Mouse (Mus musculus) kidney, adult 2 months (tissue): ENCODE results near the gene 1810055G02Rik. TPM values are rescaled to one million over a fixed set of nuclear protein-coding genes. Genes with fewer than 3 reads are reported as not detected.
A peak's percentile ranks its signal among the peaks of the same experiment; 100 is the strongest.

Experiments used
- DNase-seq: peaks from one replicate; pipeline ENCODE4 v3.0.0; 2021
- H3K27ac ChIP-seq: fragments of 200-500 bp; 2 replicates; pipeline ENCODE4 v1.5.1; 2012; ENCODE audit warnings: low read depth, low read length, control low read depth, inconsistent platforms; ENCODE audit not compliant: insufficient read depth
- H3K27me3 ChIP-seq: fragments of 200-500 bp; replicated peaks from 2 replicates; pipeline ENCODE4 v1.6.1; 2012; ENCODE audit warnings: mild to moderate bottlenecking, moderate library complexity, low read length, inconsistent platforms; ENCODE audit not compliant: control insufficient read depth, insufficient read depth
- H3K36me3 ChIP-seq: fragments of 200-500 bp; 2 replicates; pipeline ENCODE4 v1.6.1; 2012; ENCODE audit warnings: mild to moderate bottlenecking, moderate library complexity, low read length, inconsistent platforms; ENCODE audit not compliant: control insufficient read depth, insufficient read depth
- H3K4me1 ChIP-seq: fragments of 200-500 bp; 2 replicates; pipeline ENCODE4 v1.6.1; 2011; ENCODE audit warnings: low read length; ENCODE audit not compliant: control insufficient read depth, insufficient read depth
- H3K4me3 ChIP-seq: fragments of 200-500 bp; 2 replicates; pipeline ENCODE4 v1.5.1; 2011; ENCODE audit warnings: mild to moderate bottlenecking, low read depth, low read length, control low read depth; ENCODE audit not compliant: insufficient read depth
- CTCF ChIP-seq: fragments of 200-500 bp; conservative IDR thresholded peaks from 2 replicates; pipeline ENCODE4 v1.5.1; 2011; ENCODE audit warnings: low read depth, mild to moderate bottlenecking, control low read depth, low read length, moderate library complexity, mixed read lengths; ENCODE audit not compliant: insufficient read depth, insufficient read length
- POLR2A ChIP-seq: fragments of 200-500 bp; IDR thresholded peaks from one replicate; pipeline ENCODE4 v1.6.1; 2011; ENCODE audit warnings: low read depth, low read length, control low read depth
- WGBS: fragments of 180-500 bp; shearing (Covaris S2); methylation state at CpG from one replicate; pipeline ENCODE4 v1.1.7; 2018; 5-methylcytosine and 5-hydroxymethylcytosine counted together
- polyA plus RNA-seq: library from polyadenylated mRNA; depleted of rRNA; stranded (reverse); fragments of >200 nt; gene quantifications from 2 replicates; pipeline ENCODE4 v1.2.3, GENCODE M21; 2012

1810055G02Rik gene
- polyA plus RNA-seq, 1 experiment: 18.8 TPM

- no peaks in the 10 kb centered on the region for H3K36me3 ChIP-seq
- H3K4me1 ChIP-seq: peaks cover 10% of the 10 kb centered on the region
- no peak overlapping the region for H3K4me3 ChIP-seq
- no peaks in the 10 kb centered on the region for H3K27me3 ChIP-seq
- WGBS: 93% methylated on average over 9 of the region's 9 CpGs
- DNase-seq: no peak
- H3K27ac ChIP-seq: no peak overlapping the region
- TF ChIP-seq POLR2A: no peak
- TF ChIP-seq CTCF: no peak
These were observed 15.1 kb downstream of the 1810055G02Rik start for GRCm38 (mm10) chr19:3723170-3723569.

DNA sequence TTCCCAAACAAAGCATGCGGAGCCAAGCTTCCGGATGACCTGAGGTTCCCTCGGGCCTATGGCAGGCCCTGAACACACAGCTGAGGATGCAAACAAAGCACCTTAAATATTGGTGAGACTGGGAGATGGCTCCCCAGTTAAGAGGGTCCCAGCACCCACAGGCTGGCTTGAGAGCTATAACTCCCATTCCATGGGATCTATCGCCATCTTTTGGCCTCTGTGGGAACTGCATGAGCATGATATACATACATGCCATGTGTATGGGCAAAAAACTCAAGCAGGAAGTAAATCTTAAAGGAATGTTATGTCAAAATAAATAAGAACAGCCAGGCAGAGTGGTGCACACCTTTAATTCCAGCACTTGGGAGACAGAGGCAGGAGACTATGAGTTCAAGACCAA lies 15.8 kb downstream of the 1810055G02Rik start:
- Histone ChIP-seq H3K27ac (no peak overlapping the region), H3K4me3 (no peak overlapping the region), H3K36me3 (no peaks in the 10 kb centered on the region), H3K27me3 (no peaks in the 10 kb centered on the region), H3K4me1 (peaks cover 4% of the 10 kb centered on the region)
- TF ChIP-seq CTCF (peak; percentile 55), POLR2A (no peak)
- 81% methylated on average over 4 of the region's 4 CpGs for WGBS
- peak; percentile 25 for DNase-seq

- peak; percentile 82 for DNase-seq
- Histone ChIP-seq H3K27ac (no peak overlapping the region), H3K36me3 (no peaks in the 10 kb centered on the region), H3K27me3 (peaks cover 2% of the 10 kb centered on the region; the same call in 1 of the 2 replicates), H3K4me3 (no peak overlapping the region), H3K4me1 (no peaks in the 10 kb centered on the region)
- no peak for TF ChIP-seq POLR2A
- peak; percentile 65 for TF ChIP-seq CTCF
- 17% methylated on average over 1 of the region's 1 CpGs for WGBS
These were observed 16.7 kb downstream of the 1810055G02Rik start for GRCm38 (mm10) chr19:3724779-3725178.

GRCm38 (mm10) chr19:3728901-3729300 lies 20.8 kb downstream of the 1810055G02Rik start:
- Histone ChIP-seq H3K4me1 (no peaks in the 10 kb centered on the region), H3K27me3 (peaks cover 2% of the 10 kb centered on the region; the same call in 1 of the 2 replicates), H3K27ac (no peak overlapping the region), H3K36me3 (no peaks in the 10 kb centered on the region), H3K4me3 (no peak overlapping the region)
- TF ChIP-seq POLR2A: no peak
- TF ChIP-seq CTCF: no peak
- no peak for DNase-seq
- 78% methylated on average over 2 of the region's 2 CpGs for WGBS

- Histone ChIP-seq H3K36me3 (no peaks in the 10 kb centered on the region), H3K4me3 (no peak overlapping the region), H3K27ac (no peak overlapping the region), H3K27me3 (peaks cover 2% of the 10 kb centered on the region; the same call in 1 of the 2 replicates), H3K4me1 (no peaks in the 10 kb centered on the region)
- 80% methylated on average over 7 of the region's 7 CpGs for WGBS
- TF ChIP-seq POLR2A: no peak
- TF ChIP-seq CTCF: no peak
- DNase-seq: no peak
These were observed 22.9 kb downstream of the 1810055G02Rik start for GRCm38 (mm10) chr19:3730781-3731646.

DNA sequence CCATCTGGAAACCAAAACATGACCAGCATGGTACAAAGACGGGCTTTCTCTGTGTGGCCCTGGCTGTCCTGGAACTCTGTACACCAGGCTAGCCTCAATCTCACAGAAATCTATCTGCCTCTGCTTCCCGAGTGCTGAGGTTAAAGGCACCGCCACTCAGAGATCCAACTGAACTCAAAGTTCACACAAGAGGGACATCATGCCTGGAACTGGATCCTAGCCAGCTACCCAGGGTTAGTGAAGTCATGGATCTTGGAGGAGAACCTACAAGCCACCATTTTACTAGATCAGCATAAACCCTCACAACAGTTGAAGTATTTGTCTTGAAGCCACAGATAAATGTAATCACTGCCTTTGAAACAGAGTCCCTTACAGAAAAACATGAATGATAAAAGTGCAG lies 27.9 kb downstream of the 1810055G02Rik start:
- 68% methylated on average over 3 of the region's 3 CpGs for WGBS
- peak; percentile 55 for DNase-seq
- Histone ChIP-seq H3K4me1 (no peaks in the 10 kb centered on the region), H3K36me3 (no peaks in the 10 kb centered on the region), H3K4me3 (no peak overlapping the region), H3K27me3 (no peaks in the 10 kb centered on the region), H3K27ac (no peak overlapping the region)
- TF ChIP-seq CTCF (no peak), POLR2A (no peak)

DNA sequence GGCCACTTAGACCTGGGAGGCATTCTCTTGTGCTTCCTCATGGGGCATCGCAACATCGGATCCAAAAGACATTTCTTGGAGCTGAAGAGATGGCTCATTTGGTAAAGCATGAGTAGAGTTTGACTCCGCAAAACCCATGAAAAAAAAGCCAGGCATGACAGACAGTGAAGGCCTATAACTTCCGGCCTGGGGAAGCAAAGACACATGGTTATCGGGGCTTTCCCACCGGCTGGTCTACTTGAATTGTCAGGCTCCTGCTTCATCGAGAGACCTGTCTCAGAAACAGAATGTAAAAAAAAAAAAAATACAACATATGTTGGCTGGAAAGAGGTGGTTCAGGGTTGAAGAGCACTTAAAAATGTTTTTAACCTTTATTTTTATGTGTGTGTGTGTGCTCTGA lies 31.6 kb downstream of the 1810055G02Rik start:
- no peaks in the 10 kb centered on the region for H3K36me3 ChIP-seq
- TF ChIP-seq POLR2A (no peak), CTCF (no peak)
- WGBS: 94% methylated on average over 7 of the region's 7 CpGs
- no peak overlapping the region for H3K27ac ChIP-seq
- no peak overlapping the region for H3K4me3 ChIP-seq
- H3K27me3 ChIP-seq: no peaks in the 10 kb centered on the region
- no peak for DNase-seq
- H3K4me1 ChIP-seq: no peaks in the 10 kb centered on the region

DNA sequence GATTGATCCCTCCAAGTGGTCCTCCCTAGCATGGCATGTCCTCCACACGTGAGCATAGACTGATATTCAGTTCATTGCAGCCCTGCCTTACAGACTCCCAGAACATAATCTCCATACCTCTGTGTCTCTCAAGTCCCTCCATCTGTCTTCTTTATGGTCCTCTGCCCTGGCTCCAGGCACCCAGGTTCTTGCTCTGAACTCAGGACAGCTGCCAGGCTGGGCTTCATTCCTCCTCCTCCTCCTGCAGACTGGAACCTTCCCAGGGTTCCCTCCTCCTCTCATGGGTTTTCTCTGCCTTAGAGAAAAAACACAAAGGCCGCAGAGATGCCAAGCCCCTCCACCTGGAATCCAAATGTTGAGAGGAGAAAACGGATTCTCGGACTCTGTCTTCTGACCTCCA lies 34.6 kb downstream of the 1810055G02Rik start:
- no peak for DNase-seq
- Histone ChIP-seq H3K36me3 (no peaks in the 10 kb centered on the region), H3K4me3 (no peak overlapping the region), H3K4me1 (no peaks in the 10 kb centered on the region), H3K27me3 (no peaks in the 10 kb centered on the region), H3K27ac (no peak overlapping the region)
- WGBS: 53% methylated on average over 4 of the region's 4 CpGs
- TF ChIP-seq POLR2A (no peak), CTCF (no peak)
